Mouse (Mus musculus) olfactory bulb, adult 2 months (tissue): ENCODE data around the gene Atp5g2.

Source experiments
- CTCF ChIP-seq: fragments of 200-500 bp; IDR thresholded peaks from 2 replicates; pipeline ENCODE4 v1.5.1; 2012; ENCODE audit warnings: low read depth, mild to moderate bottlenecking, low read length, moderate library complexity; ENCODE audit not compliant: insufficient read depth
- POLR2A ChIP-seq: fragments of 200-500 bp; IDR thresholded peaks from 2 replicates; pipeline ENCODE4 v1.6.1; 2012; ENCODE audit warnings: mild to moderate bottlenecking, low read depth, low read length, moderate library complexity; ENCODE audit not compliant: insufficient read depth

- no peak for TF ChIP-seq CTCF
- TF ChIP-seq POLR2A = no peak
These were observed 1.9 kb downstream of the Atp5g2 start for GRCm38 (mm10) chr15:102670281-102670680.
